Mouse (Mus musculus): Measurements from ENCODE around the gene 1110004F10Rik. TPM values are rescaled to one million over a fixed set of nuclear protein-coding genes. Genes with fewer than 3 reads are reported as not detected.

Gene 1110004F10Rik
- 147 TPM for polyA plus RNA-seq (2014; fragmentation: Illumina TruSeq; extraction: RNeasy Lipid Tissue Mini Kit (QIAGEN cat#74804); ENCODE audit: low read depth, low replicate concordance)

DNA sequence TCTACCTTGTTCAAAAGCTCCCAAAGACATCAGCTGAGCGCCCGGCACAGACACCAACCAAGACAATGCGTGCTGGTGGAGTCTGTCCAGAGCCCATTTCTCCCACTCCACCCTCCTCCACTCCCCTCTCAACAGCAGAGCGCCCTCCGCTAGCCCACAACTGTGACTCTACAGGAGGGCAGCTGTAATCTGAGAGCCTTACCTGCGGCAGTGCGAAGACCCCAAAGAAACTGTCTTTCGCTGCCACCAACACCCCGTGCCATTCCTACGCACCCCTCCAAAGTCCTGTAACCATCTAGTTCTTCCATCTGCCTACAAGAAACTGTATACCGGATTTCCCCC lies at the start of gene 1110004F10Rik:
1110004F10Rik (plus strand) TSS at position 202 of the 342 bp plus-strand sequence.

DNA sequence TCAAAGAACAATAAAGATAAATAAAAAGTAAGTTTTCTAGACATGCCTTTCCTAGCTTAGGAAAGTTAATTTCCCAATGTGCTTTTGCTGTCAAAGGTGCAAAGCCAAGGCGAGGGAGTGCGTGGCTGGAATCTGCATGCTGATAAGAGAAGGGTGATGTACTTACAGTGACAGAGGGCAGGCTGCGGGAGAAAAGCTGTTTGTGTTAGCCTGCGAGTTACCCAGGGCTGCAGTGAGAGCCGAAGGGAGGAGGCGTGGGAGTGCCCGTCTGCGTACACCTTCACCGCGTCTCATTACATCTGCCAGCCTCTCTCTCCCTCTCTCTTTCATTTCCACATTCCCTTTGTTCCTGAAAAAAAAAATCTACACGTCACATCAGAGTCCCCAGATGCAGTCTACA lies 686 bp upstream of the 1110004F10Rik start, which contains the start of gene Sox6:
Sox6 (minus strand) TSS at position 286 of the 400 bp plus-strand sequence.

DNA sequence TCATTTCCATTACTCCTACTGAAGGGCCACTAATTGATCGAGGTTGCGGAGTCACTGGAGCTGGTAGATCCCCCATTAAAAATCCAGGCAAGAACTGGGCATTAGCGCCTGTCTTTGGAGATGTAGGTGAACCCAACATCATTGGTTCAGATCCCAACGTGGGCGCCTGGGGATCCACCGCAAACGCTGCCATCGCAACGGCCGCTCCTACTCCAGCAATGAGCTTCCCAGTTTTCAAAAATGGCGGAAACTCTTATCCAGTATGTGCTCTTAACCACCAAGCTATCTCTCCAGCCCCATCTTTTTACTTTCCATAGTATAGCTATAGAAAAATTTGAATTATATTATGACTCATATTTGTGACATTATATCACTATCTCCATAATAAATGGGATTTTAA lies 45.2 kb downstream of the 1110004F10Rik start, which contains the start of gene Gm4353:
Gm4353 (minus strand) TSS at position 270 of the 400 bp plus-strand sequence.

Other genes starting within 250 kb of the 1110004F10Rik start
- gene Sox6, start 601 bp upstream of the 1110004F10Rik start, polyA plus RNA-seq (2014; fragmentation: Illumina TruSeq; extraction: RNeasy Lipid Tissue Mini Kit (QIAGEN cat#74804); ENCODE audit: low read depth, low replicate concordance), result 7.2 TPM
- gene Gm4353, start 45.2 kb downstream of the 1110004F10Rik start, polyA plus RNA-seq (2014; fragmentation: Illumina TruSeq; extraction: RNeasy Lipid Tissue Mini Kit (QIAGEN cat#74804); ENCODE audit: low read depth, low replicate concordance), result 0.76 TPM

Measured in sigmoid colon, adult 10 weeks (tissue).